Mouse (Mus musculus): ENCODE measurements at regions not wholly inside any gene's neighbourhood (a gene's known extent, or its start where the extent isn't known, plus 50 kb on each side); places are given as distances from the start of the nearest gene placed in this dataset.
A peak's percentile ranks its signal among the peaks of the same experiment; 100 is the strongest.

GRCm38 (mm10) chr17:83997778-83998177 is 150.0 kb upstream of the Haao start:
- no peak overlapping the region for H3K4me3 ChIP-seq (replicated peaks)
- H3K36me3 ChIP-seq = no peaks in the 10 kb centered on the region
- 78% methylated on average over 11 of the region's 11 CpGs for WGBS
- H3K27ac ChIP-seq = peak overlapping the region; percentile 84; the same call in 1 of the 2 replicates
- no peaks in the 10 kb centered on the region for H3K27me3 ChIP-seq (replicated peaks)
- no peaks in the 10 kb centered on the region; the same call in 1 of the 2 replicates for H3K4me1 ChIP-seq
- no peaks in the 10 kb centered on the region for H3K9me3 ChIP-seq
- H3K9ac ChIP-seq = no peak overlapping the region
- no peak for ATAC-seq (ENCODE audit: insufficient read depth, low FRiP score, low read depth)
- peak overlapping the region; percentile 27; the same call in 1 of the 2 replicates for H3K4me2 ChIP-seq

- Histone ChIP-seq H3K27me3 (replicated peaks) (no peaks in the 10 kb centered on the region), H3K9ac (no peak overlapping the region), H3K4me3 (replicated peaks) (no peak overlapping the region), H3K27ac (no peak overlapping the region), H3K9me3 (no peaks in the 10 kb centered on the region), H3K4me2 (no peak overlapping the region), H3K4me1 (peaks cover 27% of the 10 kb centered on the region), H3K36me3 (no peaks in the 10 kb centered on the region)
- 58% methylated on average over 2 of the region's 2 CpGs for WGBS
- ATAC-seq (ENCODE audit: insufficient read depth, low FRiP score, low read depth) = no peak
Measured at GRCm38 (mm10) chr17:83993028-83993427, 145.3 kb upstream of the Haao start.

GRCm38 (mm10) chr17:83990421-83991365 is 142.9 kb upstream of the Haao start:
- ATAC-seq (ENCODE audit: insufficient read depth, low FRiP score, low read depth) = peak; percentile 84
- H3K4me2 ChIP-seq = no peak overlapping the region
- H3K36me3 ChIP-seq = no peaks in the 10 kb centered on the region
- 49% methylated on average over 13 of the region's 13 CpGs for WGBS
- no peaks in the 10 kb centered on the region for H3K27me3 ChIP-seq (replicated peaks)
- H3K4me3 ChIP-seq (replicated peaks) = no peak overlapping the region
- H3K4me1 ChIP-seq = peaks cover 41% of the 10 kb centered on the region
- H3K9me3 ChIP-seq = no peaks in the 10 kb centered on the region
- no peak overlapping the region; the same call in 1 of the 2 replicates for H3K9ac ChIP-seq
- peak overlapping the region; percentile 92 for H3K27ac ChIP-seq

GRCm38 (mm10) chr17:83988897-83989296 is 141.1 kb upstream of the Haao start:
- 42% methylated on average over 6 of the region's 6 CpGs for WGBS
- peaks cover 50% of the 10 kb centered on the region for H3K4me1 ChIP-seq

GRCm38 (mm10) chr17:83988165-83988564 is 140.4 kb upstream of the Haao start:
- Histone ChIP-seq H3K4me1 (peaks cover 52% of the 10 kb centered on the region), H3K9me3 (no peaks in the 10 kb centered on the region), H3K27ac (peak overlapping the region; percentile 31; the same call in 1 of the 2 replicates), H3K9ac (no peak overlapping the region), H3K27me3 (replicated peaks) (no peaks in the 10 kb centered on the region), H3K4me3 (replicated peaks) (no peak overlapping the region), H3K4me2 (no peak overlapping the region), H3K36me3 (no peaks in the 10 kb centered on the region)
- WGBS = 76% methylated on average over 5 of the region's 5 CpGs
- ATAC-seq (ENCODE audit: insufficient read depth, low FRiP score, low read depth) = no peak

More at GRCm38 (mm10) chr17:83988897-83989296, 141.1 kb upstream of the Haao start:
- peak overlapping the region; percentile 92 for H3K27ac ChIP-seq
- no peak overlapping the region for H3K4me3 ChIP-seq (replicated peaks)
- H3K4me2 ChIP-seq = no peak overlapping the region
- H3K9me3 ChIP-seq = no peaks in the 10 kb centered on the region
- ATAC-seq (ENCODE audit: insufficient read depth, low FRiP score, low read depth) = no peak
- no peaks in the 10 kb centered on the region for H3K36me3 ChIP-seq
- no peak overlapping the region for H3K9ac ChIP-seq
- H3K27me3 ChIP-seq (replicated peaks) = no peaks in the 10 kb centered on the region

- Histone ChIP-seq H3K27ac (peak overlapping the region; percentile 11; the same call in 1 of the 2 replicates), H3K4me2 (no peak overlapping the region), H3K27me3 (replicated peaks) (no peaks in the 10 kb centered on the region), H3K4me1 (peaks cover 57% of the 10 kb centered on the region), H3K36me3 (no peaks in the 10 kb centered on the region), H3K9me3 (no peaks in the 10 kb centered on the region), H3K4me3 (replicated peaks) (no peak overlapping the region), H3K9ac (no peak overlapping the region)
- no peak for ATAC-seq (ENCODE audit: insufficient read depth, low FRiP score, low read depth)
- WGBS = 76% methylated on average over 4 of the region's 4 CpGs
Measured at GRCm38 (mm10) chr17:83987683-83988082, 139.9 kb upstream of the Haao start.

- Histone ChIP-seq H3K4me2 (no peak overlapping the region), H3K9me3 (no peaks in the 10 kb centered on the region), H3K27me3 (replicated peaks) (no peaks in the 10 kb centered on the region), H3K4me1 (peaks cover 67% of the 10 kb centered on the region), H3K9ac (no peak overlapping the region), H3K36me3 (no peaks in the 10 kb centered on the region), H3K27ac (peak overlapping the region; percentile 49), H3K4me3 (replicated peaks) (no peak overlapping the region)
- WGBS = 55% methylated on average over 15 of the region's 15 CpGs
- ATAC-seq (ENCODE audit: insufficient read depth, low FRiP score, low read depth) = no peak
Measured at GRCm38 (mm10) chr17:83985916-83986578, 138.3 kb upstream of the Haao start.

GRCm38 (mm10) chr17:83985333-83985790 is 137.6 kb upstream of the Haao start:
- Histone ChIP-seq H3K9me3 (no peaks in the 10 kb centered on the region), H3K4me3 (replicated peaks) (no peak overlapping the region), H3K27me3 (replicated peaks) (no peaks in the 10 kb centered on the region), H3K4me2 (no peak overlapping the region), H3K36me3 (no peaks in the 10 kb centered on the region), H3K9ac (no peak overlapping the region), H3K27ac (peak overlapping the region; percentile 49), H3K4me1 (peaks cover 61% of the 10 kb centered on the region)
- whole genome bisulfite sequencing = 57% methylated on average over 17 of the region's 17 CpGs
- ATAC-seq (ENCODE audit: insufficient read depth, low FRiP score, low read depth) = no peak

GRCm38 (mm10) chr17:83983837-83984388 is 136.2 kb upstream of the Haao start:
- H3K27ac ChIP-seq = peak overlapping the region; percentile 87
- H3K9me3 ChIP-seq = no peaks in the 10 kb centered on the region
- H3K36me3 ChIP-seq = no peaks in the 10 kb centered on the region
- no peak overlapping the region for H3K4me3 ChIP-seq (replicated peaks)
- H3K4me1 ChIP-seq = peaks cover 49% of the 10 kb centered on the region
- H3K9ac ChIP-seq = no peak overlapping the region
- no peaks in the 10 kb centered on the region for H3K27me3 ChIP-seq (replicated peaks)
- no peak overlapping the region for H3K4me2 ChIP-seq
- 80% methylated on average over 9 of the region's 9 CpGs for WGBS
- 0 out of 2 replicates have a peak, but pooled peaks have one; percentile 2 for ATAC-seq (ENCODE audit: insufficient read depth, low FRiP score, low read depth)

- peak overlapping the region; percentile 87 for H3K27ac ChIP-seq
- no peaks in the 10 kb centered on the region for H3K27me3 ChIP-seq (replicated peaks)
- H3K9me3 ChIP-seq = no peaks in the 10 kb centered on the region
- WGBS = 26% methylated on average over 18 of the region's 18 CpGs
- H3K4me3 ChIP-seq (replicated peaks) = no peak overlapping the region
- H3K9ac ChIP-seq = no peak overlapping the region
- H3K36me3 ChIP-seq = no peaks in the 10 kb centered on the region
- peak; percentile 63; the same call in 1 of the 2 replicates for ATAC-seq (ENCODE audit: insufficient read depth, low FRiP score, low read depth)
- H3K4me1 ChIP-seq = peaks cover 53% of the 10 kb centered on the region
- no peak overlapping the region for H3K4me2 ChIP-seq
Measured at GRCm38 (mm10) chr17:83983070-83983836, 135.5 kb upstream of the Haao start.

- no peak overlapping the region for H3K9ac ChIP-seq
- H3K27me3 ChIP-seq (replicated peaks) = no peaks in the 10 kb centered on the region
- no peak overlapping the region for H3K4me2 ChIP-seq
- no peaks in the 10 kb centered on the region for H3K36me3 ChIP-seq
- peaks cover 47% of the 10 kb centered on the region for H3K4me1 ChIP-seq
- no peaks in the 10 kb centered on the region for H3K9me3 ChIP-seq
- 52% methylated on average over 8 of the region's 8 CpGs for WGBS
- peak overlapping the region; percentile 87 for H3K27ac ChIP-seq
- no peak overlapping the region for H3K4me3 ChIP-seq (replicated peaks)
- ATAC-seq (ENCODE audit: insufficient read depth, low FRiP score, low read depth) = no peak
Measured at GRCm38 (mm10) chr17:83982700-83983069, 134.9 kb upstream of the Haao start.
